Mouse (Mus musculus) T-helper 17 cell (primary cell): ENCODE results near the gene Tmem60.

ENCODE experiments used
- in situ Hi-C, 2 experiments: fragments of 300-600 bp; cut with MboI, MseI; formaldehyde crosslinking; loops; 1 replicate in 1 of 2; 2 replicates in 1 of 2; pipeline ENCODE4 v1.15.1; 2025; ENCODE audit warnings: high pct_unique_total_duplicates in 2 of 2

The Tmem60 gene

DNA sequence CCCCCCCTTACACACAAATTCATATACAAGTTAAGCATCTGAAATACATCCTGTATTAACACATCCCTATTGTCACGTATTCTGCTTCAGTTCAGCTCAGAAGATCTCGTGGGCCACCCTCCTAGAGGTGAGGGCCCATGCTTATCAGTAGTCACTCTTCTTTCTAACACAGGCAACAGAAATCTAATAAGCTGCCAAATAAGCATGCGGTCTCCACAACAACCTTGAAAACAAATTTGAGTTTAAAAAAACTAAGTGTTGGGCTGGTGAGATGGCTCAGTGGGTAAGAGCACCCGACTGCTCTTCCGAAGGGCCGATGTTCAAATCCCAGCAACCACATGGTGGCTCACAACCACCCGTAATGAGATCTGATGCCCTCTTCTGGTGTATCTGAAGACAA lies 24.2 kb downstream of the Tmem60 start:
- in situ Hi-C loops, result no loop called here

DNA sequence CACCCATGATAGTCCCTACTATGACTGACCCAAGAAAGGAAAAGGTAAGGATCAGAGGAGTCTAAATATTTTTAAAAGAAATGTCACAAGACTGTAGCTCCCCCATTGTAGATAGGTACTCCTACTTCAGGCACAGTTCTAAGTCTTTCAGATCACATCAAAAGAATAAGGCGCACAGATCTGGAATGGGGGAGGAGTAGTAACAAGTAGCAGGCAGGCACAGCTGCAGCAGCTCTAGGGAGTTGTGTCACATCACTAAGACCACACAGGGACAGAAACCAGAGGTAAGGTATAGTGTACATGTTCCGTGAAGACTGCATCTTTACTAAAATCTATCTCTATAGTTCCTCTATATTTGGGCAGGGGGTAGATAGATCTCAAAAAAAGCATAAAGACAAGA lies 29.8 kb downstream of the Tmem60 start:
- in situ Hi-C loops, result loop anchor here (5.0 to 10.0 kb wide), 3 partner anchors 46 to 253 kb away; partner anchors contain the start of gene Rsbn1l (in 1 of the 2)

DNA sequence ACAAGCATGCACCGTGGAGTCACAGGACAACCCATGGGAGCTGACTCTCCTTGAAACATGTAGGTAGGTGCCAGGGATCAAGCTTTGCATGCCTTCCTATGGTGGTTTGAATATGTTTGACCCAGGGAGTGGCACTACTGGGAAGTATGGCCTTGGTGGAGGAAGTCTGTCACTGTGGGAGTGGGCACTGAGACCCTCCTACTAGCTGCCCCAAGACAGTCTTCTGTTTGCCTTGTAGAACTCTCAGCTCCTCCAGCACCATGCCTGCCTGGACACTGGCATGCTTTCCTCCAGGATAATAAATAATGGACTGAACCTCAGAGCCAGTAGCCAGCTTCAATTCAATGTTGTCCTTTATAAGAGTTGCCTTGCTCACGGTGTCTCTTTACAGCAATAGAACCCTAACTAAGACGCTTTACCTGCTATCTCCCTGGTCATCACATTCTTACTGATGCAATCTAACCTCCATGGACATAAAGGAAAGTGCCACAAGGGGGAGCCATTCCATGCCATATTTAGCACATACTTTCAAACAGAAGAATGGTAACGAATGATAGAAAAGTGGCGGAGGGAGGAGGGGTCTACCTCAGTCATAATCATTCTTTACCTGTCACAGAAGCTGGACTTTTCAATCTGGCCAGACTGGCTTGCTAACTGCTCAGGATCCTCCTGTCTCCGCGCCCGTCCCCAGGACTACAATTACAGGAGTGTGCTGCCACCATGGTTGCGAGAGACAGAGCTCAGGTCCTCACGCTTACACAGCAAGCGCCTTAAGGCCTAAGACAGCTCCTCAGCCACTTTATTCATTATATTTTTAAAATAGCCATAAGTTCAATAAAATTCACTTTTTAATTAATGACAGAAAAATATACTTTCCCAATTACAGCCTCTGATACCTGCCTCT lies 31.6 kb downstream of the Tmem60 start:
- in situ Hi-C loops, result loop anchor here (5.0 to 10.0 kb wide), 3 partner anchors 44 to 251 kb away; partner anchors contain the start of gene Rsbn1l (in 1 of the 2)

DNA sequence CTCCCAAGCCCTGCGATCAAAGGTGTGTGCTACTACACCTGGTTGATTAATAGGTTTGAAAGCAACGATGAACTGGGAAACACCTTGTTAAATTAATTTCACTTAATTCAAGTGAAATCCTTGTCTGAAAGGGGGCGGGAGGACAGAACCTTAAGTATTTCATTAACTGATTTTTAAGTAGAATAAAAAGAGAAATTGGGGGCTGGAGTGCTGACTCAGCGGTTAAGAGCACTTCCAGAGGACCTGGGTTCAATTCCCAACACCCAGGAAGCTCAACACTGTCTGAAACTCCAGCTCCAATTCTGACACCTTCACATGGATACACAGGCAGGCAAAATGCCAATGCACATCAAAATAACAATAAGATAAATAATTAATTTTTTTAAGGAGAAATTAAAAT lies 37.0 kb downstream of the Tmem60 start:
- in situ Hi-C loops, result loop anchor here in 1 of 2 experiments (10.0 kb wide), 1 partner anchor 246 kb away; no protein-coding TSS in a partner anchor

DNA sequence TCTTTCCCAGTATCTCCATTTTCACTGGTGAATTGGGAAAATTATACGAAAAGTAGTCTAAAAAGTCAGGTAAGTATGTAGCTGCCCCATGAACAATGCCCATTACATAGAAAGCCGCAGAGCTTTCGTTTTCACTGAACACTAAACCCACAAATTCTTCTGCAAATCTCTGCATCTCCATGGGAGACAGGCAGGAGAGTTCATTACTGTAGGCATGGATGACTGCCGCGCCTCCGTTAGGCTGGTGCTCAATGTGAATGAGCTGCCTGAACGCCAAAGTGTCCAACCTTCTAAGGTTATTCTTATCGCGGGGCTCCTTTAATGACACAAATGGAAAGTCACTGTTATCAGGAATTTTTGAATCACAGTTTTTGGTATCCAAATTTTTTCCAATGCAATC lies 37.6 kb downstream of the Tmem60 start:
- in situ Hi-C loops, result loop anchor here in 1 of 2 experiments (10.0 kb wide), 1 partner anchor 245 kb away; no protein-coding TSS in a partner anchor

DNA sequence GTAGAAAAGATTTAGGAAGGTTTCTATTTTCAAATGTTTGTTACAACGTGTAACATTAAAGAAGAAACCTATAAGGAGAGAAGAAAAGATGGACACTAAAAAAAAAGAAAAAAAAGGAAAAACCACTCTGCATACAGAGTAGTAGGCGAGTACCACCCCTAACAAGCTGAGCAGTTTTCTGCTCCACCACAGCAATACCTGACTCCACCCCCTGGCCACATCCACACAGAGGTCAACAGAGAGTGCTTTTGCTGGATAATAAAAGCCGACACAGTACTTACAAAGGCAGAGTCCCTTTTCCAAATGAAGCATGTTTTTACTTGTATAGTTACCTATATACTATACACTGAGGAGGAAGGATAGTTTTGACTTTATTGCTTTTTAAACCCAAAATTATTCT lies 42.6 kb downstream of the Tmem60 start:
- in situ Hi-C loops, result no loop called here

DNA sequence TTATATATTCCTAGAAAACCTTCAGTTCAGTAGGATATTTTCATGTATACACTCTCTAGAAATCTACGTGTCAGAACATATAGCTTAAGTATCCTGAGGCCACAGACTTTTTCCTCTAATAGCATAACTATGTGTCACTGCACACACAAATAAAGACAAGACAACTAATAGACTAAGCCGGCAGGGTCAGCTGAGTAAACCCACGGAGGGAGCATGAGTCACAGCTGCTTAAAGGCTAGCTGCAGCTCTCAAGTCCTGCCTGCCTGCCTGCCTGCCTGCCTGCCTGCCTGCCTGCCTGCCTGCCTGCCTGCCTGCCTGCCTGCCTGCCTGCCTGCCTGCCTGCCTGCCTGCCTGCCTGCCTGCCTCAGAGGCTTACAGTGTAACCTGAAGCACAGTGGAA lies 43.5 kb downstream of the Tmem60 start:
- in situ Hi-C loops, result no loop called here

DNA sequence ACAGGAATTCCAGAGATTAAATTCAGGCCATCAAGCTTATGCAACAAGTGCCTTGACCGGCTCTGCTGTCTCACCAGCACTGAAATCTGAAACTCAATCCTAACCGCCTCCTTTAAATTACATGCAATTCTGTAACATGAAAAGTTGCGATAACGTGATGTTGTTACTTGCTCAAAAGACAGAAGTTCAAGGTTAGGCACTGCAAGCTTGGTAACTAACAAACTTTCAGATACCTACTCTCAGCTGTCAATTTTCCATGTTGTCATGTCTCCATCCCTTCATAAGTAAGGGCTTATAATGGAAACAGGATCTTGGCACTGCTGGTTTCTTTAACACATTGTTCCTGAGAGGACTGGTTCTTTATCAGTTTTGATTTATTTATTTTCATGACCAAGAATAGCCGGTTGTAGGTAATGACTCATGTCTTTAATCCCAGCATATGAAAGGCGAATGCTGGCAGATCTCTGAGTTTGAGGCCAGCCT lies 47.7 kb downstream of the Tmem60 start:
- in situ Hi-C loops, result no loop called here

DNA sequence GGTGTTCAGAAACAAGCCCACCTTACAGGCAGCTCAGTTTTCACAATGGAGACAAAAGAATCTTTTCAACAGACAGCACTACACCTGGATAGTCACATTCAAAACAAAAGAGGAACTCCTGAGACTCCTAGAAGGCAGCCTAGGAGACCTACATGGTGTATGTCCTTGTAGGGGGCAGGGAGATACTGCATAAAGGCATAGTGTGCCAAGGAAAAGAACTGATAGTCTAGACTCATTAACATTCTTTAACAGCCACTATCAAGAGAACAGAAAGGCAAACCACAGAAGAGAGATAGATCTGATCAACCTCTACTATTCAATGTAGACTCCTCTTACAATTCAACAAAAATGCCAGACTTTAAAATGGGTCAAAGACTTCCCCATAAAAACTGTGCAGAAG lies 48.4 kb downstream of the Tmem60 start:
- in situ Hi-C loops, result no loop called here

DNA sequence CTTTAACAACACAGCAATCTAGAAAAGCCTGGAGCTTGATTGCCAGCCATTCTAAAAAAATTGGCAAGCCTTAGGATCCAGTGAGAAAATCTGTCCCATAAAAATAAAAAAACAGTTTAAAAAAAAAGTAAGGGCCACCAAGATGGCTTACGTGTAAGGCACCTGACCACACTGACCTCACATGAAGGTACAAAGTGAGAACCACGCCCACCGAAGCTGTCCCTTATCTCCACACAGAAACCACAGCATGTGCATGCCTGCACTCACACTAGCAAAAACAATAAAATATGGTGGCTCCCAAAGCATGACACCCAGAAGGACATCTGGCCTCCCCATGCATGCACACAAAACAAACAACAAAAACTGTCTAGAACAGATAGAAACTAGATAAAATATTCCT lies 49.3 kb downstream of the Tmem60 start:
- in situ Hi-C loops, result no loop called here

DNA sequence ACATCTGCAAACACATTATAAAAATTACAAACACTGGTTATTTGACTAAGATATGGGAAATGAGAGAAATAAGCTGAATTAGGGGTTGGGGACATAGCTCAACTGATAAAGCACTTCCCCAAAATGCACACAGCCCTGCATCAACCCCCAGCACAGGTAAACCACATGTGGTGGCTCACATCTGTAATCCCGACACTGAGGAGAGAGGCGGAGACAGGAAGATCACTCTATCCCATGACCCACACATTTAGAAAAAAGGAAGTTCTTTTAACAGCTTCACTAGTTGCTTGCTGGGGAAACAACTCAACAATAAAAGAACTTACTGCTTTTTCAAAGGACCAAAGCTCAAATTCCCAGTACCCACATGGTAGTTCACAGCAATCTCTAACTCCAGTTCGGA lies 50.6 kb downstream of the Tmem60 start:
- in situ Hi-C loops, result no loop called here

DNA sequence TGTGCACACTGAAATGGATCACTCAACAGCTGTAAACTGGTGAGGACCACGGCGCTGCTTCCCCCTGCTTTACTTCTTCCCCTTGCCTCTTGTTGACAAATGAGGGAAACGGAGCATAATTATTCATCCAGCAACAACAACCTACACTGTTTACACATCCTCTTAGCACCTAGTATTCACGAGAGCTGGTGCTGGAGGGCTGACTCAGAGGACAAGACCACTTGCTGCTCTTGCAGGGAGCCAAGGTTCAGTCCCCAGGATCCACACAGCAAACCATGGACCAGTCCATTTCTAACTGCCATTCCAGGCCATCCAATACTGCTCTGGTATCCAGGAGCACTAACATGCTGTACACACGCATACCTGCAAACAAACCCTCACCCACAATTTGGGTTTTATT lies 53.9 kb downstream of the Tmem60 start:
- in situ Hi-C loops, result no loop called here
